Mouse (Mus musculus) forebrain, embryonic 14.5 days (tissue): ENCODE data around the gene Cwc25. TPM values are rescaled to one million over a fixed set of nuclear protein-coding genes. Genes with fewer than 3 reads are reported as not detected.

ENCODE experiments used
- ATAC-seq: fragments of 200-750 bp; cut with Nextera tagmentation; 2 replicates; pipeline ENCODE4 v1.8.0; 2017; ENCODE audit warnings: mild to moderate bottlenecking, moderate library complexity
- DNase-seq: peaks from one replicate; pipeline ENCODE4 v3.0.0-alpha.2; 2015; ENCODE audit warnings: low spot score
- H3K27ac ChIP-seq: fragments of 300-500 bp; sonication (generic); 2 replicates; pipeline ENCODE4 v1.5.1; 2014; ENCODE audit warnings: low read depth, mild to moderate bottlenecking, control low read depth, low read length, moderate library complexity
- H3K27me3 ChIP-seq: fragments of 300-500 bp; sonication (generic); replicated peaks from 2 replicates; pipeline ENCODE4 v1.6.1; 2014; ENCODE audit warnings: low read length, control low read depth, mixed read lengths; ENCODE audit not compliant: control insufficient read depth, insufficient read depth
- H3K36me3 ChIP-seq: fragments of 300-500 bp; sonication (generic); 2 replicates; pipeline ENCODE4 v1.6.1; 2014; ENCODE audit warnings: low read length, control low read depth; ENCODE audit not compliant: control insufficient read depth, insufficient read depth
- H3K4me1 ChIP-seq: fragments of 300-500 bp; sonication (generic); 2 replicates; pipeline ENCODE4 v1.6.1; 2014; ENCODE audit warnings: antibody characterized with exemption, low read length, control low read depth; ENCODE audit not compliant: control insufficient read depth, insufficient read depth
- H3K4me2 ChIP-seq: fragments of 300-500 bp; sonication (generic); 2 replicates; pipeline ENCODE4 v1.6.1; 2014; ENCODE audit warnings: mild to moderate bottlenecking, control low read depth, low read length
- H3K4me3 ChIP-seq: fragments of 300-500 bp; sonication (generic); 2 replicates; pipeline ENCODE4 v1.5.1; 2014; ENCODE audit warnings: low read depth, low read length, control low read depth
- H3K9ac ChIP-seq: fragments of 300-500 bp; sonication (generic); 2 replicates; pipeline ENCODE4 v1.6.1; 2014; ENCODE audit warnings: mild to moderate bottlenecking, low read length, control low read depth, moderate library complexity
- H3K9me3 ChIP-seq: fragments of 300-500 bp; sonication (generic); replicated peaks from 2 replicates; pipeline ENCODE4 v1.6.1; 2016; ENCODE audit warnings: low read length, control low read depth, mixed read lengths; ENCODE audit not compliant: control insufficient read depth
- WGBS: fragments of 180-500 bp; shearing (Covaris S2); extraction: QIAGEN DNeasy Blood & Tissue Kit; methylation state at CpG from one replicate; pipeline ENCODE4 v1.1.7; 2014; 5-methylcytosine and 5-hydroxymethylcytosine counted together
- polyA plus RNA-seq: library from polyadenylated mRNA; unstranded; fragments of >200 nt; fragmentation: Nextera tagmentation; extraction: Ambion mirVana; gene quantifications from 2 replicates; pipeline ENCODE4 v1.2.1, GENCODE M21; 2014

Cwc25 gene
- polyA plus RNA-seq, 1 experiment from 2014 or later: 9.9 TPM

DNA sequence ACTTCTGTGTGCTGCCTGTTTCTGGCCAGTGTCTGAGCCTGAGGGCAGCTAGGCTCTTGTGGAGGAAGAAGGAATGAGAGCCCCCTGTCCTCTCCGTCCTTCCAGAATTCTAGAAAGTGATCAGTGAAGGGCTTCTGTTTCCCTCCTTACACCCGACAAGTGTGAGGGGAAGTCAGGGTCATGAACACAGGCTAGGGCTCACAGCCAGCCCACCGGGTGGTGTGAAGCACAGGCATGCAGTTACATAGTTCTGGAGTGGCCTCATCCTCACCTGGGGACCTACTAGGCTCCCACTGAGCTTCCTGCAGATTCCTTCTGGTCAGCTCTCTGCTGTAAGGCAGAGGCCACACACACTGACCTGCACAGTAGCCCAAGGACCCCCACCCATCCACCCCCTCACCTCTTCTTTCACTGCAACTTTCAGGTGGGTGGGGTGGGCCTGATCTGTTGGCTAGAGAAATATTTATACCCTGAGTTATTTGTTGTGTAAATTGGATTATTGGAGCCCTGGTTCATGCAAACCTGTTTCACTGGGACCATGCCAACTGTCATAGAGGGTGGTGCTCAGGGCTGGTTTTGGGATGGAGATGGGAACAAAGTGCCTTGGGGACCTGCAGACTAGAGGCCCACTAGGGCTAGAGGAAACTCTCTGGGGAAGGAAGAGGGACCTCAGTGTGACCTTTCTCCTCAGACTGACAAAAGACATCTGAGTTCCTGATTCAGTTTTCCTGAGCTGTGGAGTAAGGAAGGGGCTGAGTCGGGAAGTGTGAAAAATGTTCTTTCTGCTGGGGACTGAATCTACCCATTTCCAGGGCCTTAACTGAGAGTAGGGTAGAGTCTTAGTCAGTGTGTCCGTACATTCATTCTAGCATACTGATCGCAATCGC, 43.1 kb upstream of the Cwc25 start:
- ATAC-seq (no peak), DNase-seq (no peak)
- H3K4me2 ChIP-seq: no peak overlapping the region
- H3K4me3 ChIP-seq: no peak overlapping the region
- no peaks in the 10 kb centered on the region for H3K27me3 ChIP-seq
- no peak overlapping the region for H3K9ac ChIP-seq
- peaks cover 74% of the 10 kb centered on the region for H3K4me1 ChIP-seq
- H3K9me3 ChIP-seq: no peaks in the 10 kb centered on the region
- H3K27ac ChIP-seq: peak overlapping the region; percentile 27
- 78% methylated on average over 7 of the region's 7 CpGs for WGBS
- peaks cover 40% of the 10 kb centered on the region for H3K36me3 ChIP-seq

GRCm38 (mm10) chr11:97808621-97809234, 42.4 kb upstream of the Cwc25 start:
- Histone ChIP-seq H3K27ac (peak overlapping the region; percentile 27), H3K27me3 (no peaks in the 10 kb centered on the region), H3K4me2 (no peak overlapping the region), H3K9me3 (no peaks in the 10 kb centered on the region), H3K4me3 (no peak overlapping the region), H3K9ac (no peak overlapping the region), H3K4me1 (peaks cover 77% of the 10 kb centered on the region), H3K36me3 (peaks cover 34% of the 10 kb centered on the region)
- DNase-seq (peak; percentile 48), ATAC-seq (no peak)
- 49% methylated on average over 5 of the region's 5 CpGs for WGBS

GRCm38 (mm10) chr11:97808093-97808492, 41.7 kb upstream of the Cwc25 start:
- peaks cover 34% of the 10 kb centered on the region for H3K36me3 ChIP-seq
- 50% methylated on average over 2 of the region's 2 CpGs for WGBS
- ATAC-seq: no peak
- no peak overlapping the region for H3K4me3 ChIP-seq
- H3K9me3 ChIP-seq: no peaks in the 10 kb centered on the region
- H3K9ac ChIP-seq: no peak overlapping the region
- DNase-seq: peak; percentile 57
- no peak overlapping the region for H3K4me2 ChIP-seq
- peaks cover 71% of the 10 kb centered on the region for H3K4me1 ChIP-seq
- H3K27ac ChIP-seq: no peak overlapping the region
- no peaks in the 10 kb centered on the region for H3K27me3 ChIP-seq

- Histone ChIP-seq H3K27ac (no peak overlapping the region), H3K4me3 (no peak overlapping the region), H3K4me2 (no peak overlapping the region), H3K9me3 (no peaks in the 10 kb centered on the region), H3K36me3 (peaks cover 34% of the 10 kb centered on the region), H3K9ac (no peak overlapping the region), H3K27me3 (no peaks in the 10 kb centered on the region), H3K4me1 (peaks cover 66% of the 10 kb centered on the region)
- 43% methylated on average over 6 of the region's 6 CpGs for WGBS
- DNase-seq (no peak), ATAC-seq (no peak)
Measured at GRCm38 (mm10) chr11:97807626-97808025, 41.3 kb upstream of the Cwc25 start.

DNA sequence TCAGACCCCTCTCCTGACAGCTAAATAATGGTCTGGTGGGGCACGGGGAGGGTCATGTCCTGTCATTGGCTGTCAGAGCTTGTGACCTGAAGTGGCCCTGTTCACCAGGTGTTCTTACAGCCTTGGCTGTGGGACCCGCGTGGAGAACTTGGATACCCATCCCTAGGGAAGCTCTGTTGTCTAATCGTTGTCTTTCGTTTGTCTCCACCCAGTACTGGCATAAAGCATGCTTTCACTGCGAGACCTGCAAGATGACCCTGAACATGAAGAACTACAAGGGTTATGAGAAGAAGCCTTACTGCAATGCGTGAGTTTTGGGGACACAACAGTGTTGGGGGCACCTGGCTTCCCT, 40.2 kb upstream of the Cwc25 start:
- H3K9ac ChIP-seq: no peak overlapping the region
- peaks cover 67% of the 10 kb centered on the region for H3K4me1 ChIP-seq
- H3K9me3 ChIP-seq: no peaks in the 10 kb centered on the region
- ATAC-seq (no peak), DNase-seq (no peak)
- H3K27me3 ChIP-seq: no peaks in the 10 kb centered on the region
- H3K27ac ChIP-seq: no peak overlapping the region
- peaks cover 34% of the 10 kb centered on the region for H3K36me3 ChIP-seq
- 0 out of 2 replicates have a peak overlapping the region, but pooled peaks have one; percentile 27 for H3K4me2 ChIP-seq
- no peak overlapping the region for H3K4me3 ChIP-seq
- 78% methylated on average over 7 of the region's 7 CpGs for WGBS

DNA sequence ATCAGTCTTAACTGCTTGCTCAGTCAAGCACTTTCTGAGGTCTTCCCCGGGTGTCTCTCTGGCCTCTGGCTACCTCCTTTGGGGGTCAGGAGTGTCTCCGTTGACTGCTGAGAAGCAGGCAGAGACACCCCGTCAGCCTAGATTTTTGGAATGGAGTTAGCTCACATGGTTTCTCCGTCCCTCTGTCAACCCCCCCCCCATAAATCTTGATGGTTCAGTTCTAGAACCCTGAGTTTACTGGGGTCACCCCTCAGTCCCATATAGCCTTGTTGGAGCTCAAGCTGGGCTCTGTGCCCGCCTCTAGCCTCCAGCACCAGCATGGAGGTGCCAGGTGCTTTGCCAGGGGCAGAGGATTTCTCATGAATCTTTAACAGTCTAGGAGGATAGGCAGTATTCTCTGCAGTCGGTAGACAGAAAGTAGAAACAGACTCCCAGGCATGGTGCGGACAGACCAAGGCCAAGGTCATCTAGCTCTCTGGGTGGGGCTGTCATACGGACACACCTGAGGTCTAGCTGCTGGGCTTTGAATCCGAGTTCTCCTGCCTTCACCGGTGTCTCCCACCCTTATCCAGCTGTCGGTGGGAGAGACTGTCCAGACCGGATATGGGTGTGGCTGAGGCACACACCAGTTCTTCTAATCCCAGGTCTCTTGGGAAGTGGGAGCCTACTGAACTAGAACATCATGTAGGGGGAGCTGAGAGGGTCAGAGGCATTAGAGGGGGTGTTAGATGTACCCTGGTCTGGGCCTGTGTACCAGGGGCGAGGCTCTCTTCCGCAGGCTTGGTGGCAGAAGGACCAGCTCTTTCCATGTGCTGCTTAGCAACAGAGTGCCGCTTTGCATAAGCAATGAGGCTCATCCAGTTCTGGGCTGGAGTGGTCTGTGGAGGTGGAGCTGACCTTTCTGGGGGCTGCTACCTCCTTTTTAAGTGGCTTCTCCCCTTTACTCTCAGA, 39.6 kb upstream of the Cwc25 start:
- no peaks in the 10 kb centered on the region for H3K9me3 ChIP-seq
- DNase-seq: peak; percentile 61
- H3K4me2 ChIP-seq: peak overlapping the region; percentile 27
- peak overlapping the region; percentile 40; the same call in 1 of the 2 replicates for H3K9ac ChIP-seq
- peak; percentile 62 for ATAC-seq
- H3K4me1 ChIP-seq: peaks cover 68% of the 10 kb centered on the region
- WGBS: 42% methylated on average over 15 of the region's 15 CpGs
- peaks cover 34% of the 10 kb centered on the region for H3K36me3 ChIP-seq
- no peak overlapping the region for H3K4me3 ChIP-seq
- H3K27ac ChIP-seq: peak overlapping the region; percentile 70
- H3K27me3 ChIP-seq: no peaks in the 10 kb centered on the region

DNA sequence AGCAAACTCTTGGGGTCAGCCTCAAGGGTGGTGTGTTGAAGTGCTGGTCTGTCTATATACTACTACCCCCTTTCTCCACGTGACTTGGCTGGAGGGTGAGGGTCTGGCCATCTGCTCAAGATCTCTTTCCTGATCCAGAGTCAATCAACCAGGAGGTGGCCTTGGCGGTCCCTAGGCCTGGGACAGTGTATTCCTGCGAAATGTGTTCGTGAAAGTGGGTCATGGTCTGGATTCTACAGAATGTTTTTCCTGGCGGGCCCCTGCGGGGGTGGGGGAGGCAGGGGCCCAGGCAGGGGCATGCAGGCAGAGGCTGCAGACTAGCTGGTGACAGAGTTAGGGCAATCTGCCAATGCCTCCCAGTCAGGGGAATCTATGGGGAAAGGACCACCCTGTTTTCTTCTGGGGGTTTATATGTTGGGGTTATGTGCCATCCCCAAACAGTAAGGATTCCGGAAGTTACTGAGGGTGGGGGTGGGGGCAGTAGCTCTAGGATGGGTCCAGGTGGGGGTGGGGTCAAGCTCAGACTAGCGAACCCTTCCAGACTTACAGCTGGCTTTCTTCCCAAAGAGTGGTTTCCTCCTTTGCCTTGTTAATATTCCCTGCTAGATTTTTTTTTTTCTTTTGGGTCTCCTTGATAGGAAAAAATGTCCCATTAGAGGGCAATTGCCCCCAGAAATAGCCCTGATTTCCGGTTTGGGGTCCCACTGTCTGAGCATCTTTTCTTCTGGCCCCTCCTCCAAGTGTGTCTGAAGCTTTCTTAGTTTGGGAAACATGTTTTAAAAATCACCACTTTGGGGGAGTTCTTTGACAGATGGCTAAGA, 38.7 kb upstream of the Cwc25 start:
- H3K4me3 ChIP-seq: no peak overlapping the region
- H3K9me3 ChIP-seq: no peaks in the 10 kb centered on the region
- WGBS: 10% methylated on average over 9 of the region's 9 CpGs
- no peak overlapping the region for H3K9ac ChIP-seq
- H3K4me1 ChIP-seq: peaks cover 65% of the 10 kb centered on the region
- H3K4me2 ChIP-seq: peak overlapping the region; percentile 27
- DNase-seq (peak; percentile 86), ATAC-seq (peak; percentile 38)
- H3K36me3 ChIP-seq: peaks cover 31% of the 10 kb centered on the region
- no peaks in the 10 kb centered on the region for H3K27me3 ChIP-seq
- H3K27ac ChIP-seq: peak overlapping the region; percentile 70; the same call in 1 of the 2 replicates

- H3K4me3 ChIP-seq: no peak overlapping the region
- H3K27ac ChIP-seq: no peak overlapping the region; the same call in 1 of the 2 replicates
- H3K9me3 ChIP-seq: no peaks in the 10 kb centered on the region
- no peak overlapping the region for H3K9ac ChIP-seq
- H3K4me2 ChIP-seq: no peak overlapping the region
- no peaks in the 10 kb centered on the region for H3K27me3 ChIP-seq
- no peak for DNase-seq
- 87% methylated on average over 5 of the region's 5 CpGs for WGBS
- peaks cover 20% of the 10 kb centered on the region for H3K36me3 ChIP-seq
- H3K4me1 ChIP-seq: peaks cover 57% of the 10 kb centered on the region
- ATAC-seq: no peak
Measured at GRCm38 (mm10) chr11:97803847-97804246, 37.5 kb upstream of the Cwc25 start.
